Mouse (Mus musculus): ENCODE results near the gene Wrap73. TPM values are rescaled to one million over a fixed set of nuclear protein-coding genes. Genes with fewer than 3 reads are reported as not detected.

Wrap73 gene
- polyA plus RNA-seq, 1 experiment from 2014 or later = 24.1 TPM

GRCm38 (mm10) chr4:154140182-154140212 lies 2.2 kb upstream of the Wrap73 start, which contains the start of gene Trp73:
Gene Trp73 (minus strand): TSS chr4:154140208.
- H3K4me3 ChIP-seq = peak within 1 kb of the TSS; percentile 49
- no peaks in the 10 kb centered on the region for H3K36me3 ChIP-seq
- H3K27me3 ChIP-seq (replicated peaks) = peaks cover 67% of the 10 kb centered on the region
- H3K9me3 ChIP-seq (replicated peaks) = no peaks in the 10 kb centered on the region
- H3K9ac ChIP-seq = peak within 1 kb of the TSS; percentile 38
- H3K4me1 ChIP-seq (replicated peaks) = peaks cover 32% of the 10 kb centered on the region
- ATAC-seq (ENCODE audit: insufficient number of reproducible peaks, low FRiP score) = no peak
- H3K4me2 ChIP-seq = peak within 1 kb of the TSS; percentile 79
- no peak within 1 kb of the TSS for H3K27ac ChIP-seq (ENCODE audit: poor library complexity, severe bottlenecking)
- 0% methylated on average over 4 of the region's 4 CpGs for WGBS

DNA sequence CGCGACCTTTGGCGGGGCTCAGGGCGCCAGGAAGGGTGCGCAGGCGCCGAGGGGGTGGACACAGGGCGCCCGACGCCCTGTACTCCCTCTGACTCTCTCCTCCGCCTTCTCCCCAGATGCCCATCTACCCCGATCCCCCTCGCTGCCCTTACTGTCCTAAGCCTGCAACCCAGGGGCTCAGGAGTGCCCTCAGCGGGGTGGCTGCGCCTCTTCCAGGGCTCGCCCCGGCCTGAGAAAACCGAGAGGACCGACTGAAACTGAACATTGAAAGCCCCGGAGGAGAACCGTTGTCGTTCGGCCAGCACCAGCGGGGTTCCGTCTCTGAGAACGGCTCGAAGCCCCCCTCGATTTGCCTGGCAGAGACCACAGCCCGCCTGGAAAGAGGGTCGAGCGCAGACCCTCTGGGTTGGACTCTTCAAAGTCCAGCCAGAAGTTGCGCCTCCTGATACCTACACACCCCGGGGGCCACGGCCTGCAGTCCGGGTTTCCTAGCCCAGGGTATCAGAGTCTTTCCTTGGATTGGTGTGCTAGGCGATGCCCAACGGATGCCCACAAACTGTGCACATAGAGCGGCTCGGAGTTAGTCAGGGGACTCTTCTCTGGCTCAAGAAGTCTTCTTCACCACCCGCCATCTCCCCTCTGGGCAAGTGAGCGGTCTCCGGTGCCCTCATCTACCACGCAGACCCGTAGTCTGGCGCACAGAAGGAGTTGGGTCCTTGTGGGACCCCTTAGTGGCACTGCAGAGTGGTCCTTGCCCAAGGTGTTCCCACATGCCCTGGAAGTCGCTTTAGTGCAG lies 1.8 kb upstream of the Wrap73 start:
- 2% methylated on average over 46 of the region's 46 CpGs for WGBS
- Histone ChIP-seq H3K4me3 (peak overlapping the region; percentile 49), H3K9ac (peak overlapping the region; percentile 38), H3K27ac (ENCODE audit: poor library complexity, severe bottlenecking) (no peak overlapping the region), H3K4me1 (replicated peaks) (peaks cover 32% of the 10 kb centered on the region), H3K4me2 (peak overlapping the region; percentile 79), H3K36me3 (peaks cover 2% of the 10 kb centered on the region; the same call in 1 of the 2 replicates), H3K27me3 (replicated peaks) (peaks cover 64% of the 10 kb centered on the region), H3K9me3 (replicated peaks) (no peaks in the 10 kb centered on the region)
- no peak for ATAC-seq (ENCODE audit: insufficient number of reproducible peaks, low FRiP score)

GRCm38 (mm10) chr4:154141009-154141867 lies 934 bp upstream of the Wrap73 start:
- Histone ChIP-seq H3K4me2 (peak overlapping the region; percentile 79), H3K4me3 (peak overlapping the region; percentile 49), H3K36me3 (peaks cover 4% of the 10 kb centered on the region; the same call in 1 of the 2 replicates), H3K9me3 (replicated peaks) (no peaks in the 10 kb centered on the region), H3K27me3 (replicated peaks) (peaks cover 55% of the 10 kb centered on the region), H3K4me1 (replicated peaks) (peaks cover 32% of the 10 kb centered on the region), H3K9ac (0 out of 2 replicates have a peak overlapping the region, but pooled peaks have one; percentile 7), H3K27ac (ENCODE audit: poor library complexity, severe bottlenecking) (no peak overlapping the region)
- WGBS = 2% methylated on average over 42 of the region's 42 CpGs
- ATAC-seq (ENCODE audit: insufficient number of reproducible peaks, low FRiP score) = no peak

DNA sequence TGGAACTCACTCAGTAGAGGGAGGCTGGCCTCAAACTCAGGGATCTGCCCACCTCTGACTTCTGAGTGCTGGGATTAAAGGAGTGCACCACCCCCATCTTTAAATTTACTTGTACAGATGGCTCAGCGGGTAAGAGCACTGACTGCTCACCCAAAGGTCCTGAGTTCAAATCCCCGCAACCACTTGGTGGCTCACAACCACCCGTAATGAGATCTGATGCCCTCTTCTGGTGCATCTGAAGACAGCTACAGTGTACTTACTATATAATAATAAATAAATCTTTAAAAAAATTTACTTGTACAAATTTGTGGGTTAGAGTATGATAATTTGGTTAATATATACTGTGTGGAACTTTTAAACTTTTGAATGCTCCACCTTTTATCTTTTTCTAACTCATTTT lies 2.5 kb downstream of the Wrap73 start:
- Histone ChIP-seq H3K9me3 (replicated peaks) (no peaks in the 10 kb centered on the region), H3K36me3 (peaks cover 31% of the 10 kb centered on the region), H3K4me3 (no peak overlapping the region), H3K9ac (no peak overlapping the region), H3K4me2 (no peak overlapping the region), H3K27ac (ENCODE audit: poor library complexity, severe bottlenecking) (no peak overlapping the region), H3K4me1 (replicated peaks) (peaks cover 28% of the 10 kb centered on the region), H3K27me3 (replicated peaks) (peaks cover 21% of the 10 kb centered on the region)
- 77% methylated on average over 3 of the region's 3 CpGs for WGBS
- no peak for ATAC-seq (ENCODE audit: insufficient number of reproducible peaks, low FRiP score)

DNA sequence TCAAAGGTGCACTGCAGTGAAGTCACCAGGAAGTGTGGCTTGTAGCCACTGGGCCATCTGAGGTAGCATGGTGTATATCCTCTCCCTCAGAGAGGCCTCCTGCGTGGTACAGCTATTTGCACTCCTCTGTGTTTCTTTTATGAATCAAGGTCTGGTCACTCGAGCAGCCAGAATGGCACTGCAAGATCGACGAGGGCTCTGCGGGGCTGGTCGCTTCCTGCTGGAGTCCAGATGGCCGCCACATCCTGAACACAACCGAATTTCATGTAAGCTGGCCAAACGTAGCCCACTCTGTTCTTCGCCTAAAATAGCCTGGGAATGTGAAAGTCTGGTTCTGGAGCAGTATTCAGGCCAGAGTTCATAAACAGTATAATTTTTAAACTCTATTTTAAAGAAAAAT lies 4.2 kb downstream of the Wrap73 start:
- no peak overlapping the region for H3K4me2 ChIP-seq
- no peak for ATAC-seq (ENCODE audit: insufficient number of reproducible peaks, low FRiP score)
- WGBS = 79% methylated on average over 10 of the region's 10 CpGs
- H3K4me1 ChIP-seq (replicated peaks) = peaks cover 12% of the 10 kb centered on the region
- no peak overlapping the region for H3K9ac ChIP-seq
- H3K27me3 ChIP-seq (replicated peaks) = peaks cover 4% of the 10 kb centered on the region
- H3K27ac ChIP-seq (ENCODE audit: poor library complexity, severe bottlenecking) = no peak overlapping the region
- no peak overlapping the region for H3K4me3 ChIP-seq
- H3K36me3 ChIP-seq = peaks cover 44% of the 10 kb centered on the region
- H3K9me3 ChIP-seq (replicated peaks) = no peaks in the 10 kb centered on the region

DNA sequence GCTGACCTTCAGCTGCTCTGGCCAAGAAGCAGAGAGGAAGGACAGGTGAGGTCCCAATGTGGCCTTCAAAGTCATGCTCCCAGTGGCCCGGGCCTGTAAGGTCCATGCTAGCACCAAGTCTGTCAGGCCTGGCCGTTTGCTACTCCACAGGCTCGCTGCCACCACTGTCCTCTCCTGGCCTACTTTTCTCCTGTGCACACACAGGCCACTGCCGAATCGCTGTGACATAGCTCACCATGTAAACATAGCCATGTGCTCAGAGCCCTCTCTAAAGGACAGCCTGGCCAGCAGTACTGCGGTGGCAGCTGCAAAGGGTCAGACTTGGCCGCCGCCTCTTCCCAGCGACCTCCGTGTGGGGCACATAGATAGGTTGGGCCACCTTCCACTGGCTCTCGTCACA lies 11.9 kb downstream of the Wrap73 start:
- Histone ChIP-seq H3K36me3 (peaks cover 89% of the 10 kb centered on the region), H3K27me3 (replicated peaks) (no peaks in the 10 kb centered on the region), H3K4me2 (no peak overlapping the region), H3K4me3 (no peak overlapping the region), H3K4me1 (replicated peaks) (peaks cover 4% of the 10 kb centered on the region), H3K9ac (no peak overlapping the region), H3K27ac (ENCODE audit: poor library complexity, severe bottlenecking) (no peak overlapping the region), H3K9me3 (replicated peaks) (no peaks in the 10 kb centered on the region)
- WGBS = 78% methylated on average over 11 of the region's 11 CpGs
- no peak for ATAC-seq (ENCODE audit: insufficient number of reproducible peaks, low FRiP score)

DNA sequence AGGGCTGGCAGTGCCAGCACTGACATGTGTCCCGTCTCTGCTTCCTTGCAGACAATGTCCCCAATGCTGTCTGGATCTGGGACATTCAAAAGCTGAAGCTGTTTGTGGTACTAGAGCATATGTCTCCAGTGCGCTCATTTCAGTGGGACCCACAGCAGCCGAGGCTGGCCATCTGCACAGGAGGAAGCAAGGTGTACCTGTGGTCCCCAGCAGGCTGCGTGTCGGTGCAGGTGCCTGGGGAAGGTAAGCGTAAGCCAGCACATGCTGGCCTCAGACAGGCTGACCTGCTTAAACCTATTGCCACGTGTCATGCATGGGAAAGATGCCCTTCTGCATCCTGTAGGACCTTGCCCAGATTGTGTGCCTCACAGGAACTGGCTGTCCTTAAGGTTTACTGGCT lies 13.9 kb downstream of the Wrap73 start:
- Histone ChIP-seq H3K27me3 (replicated peaks) (no peaks in the 10 kb centered on the region), H3K36me3 (peaks cover 74% of the 10 kb centered on the region), H3K4me2 (no peak overlapping the region), H3K9ac (no peak overlapping the region), H3K27ac (ENCODE audit: poor library complexity, severe bottlenecking) (no peak overlapping the region), H3K4me1 (replicated peaks) (peaks cover 14% of the 10 kb centered on the region), H3K9me3 (replicated peaks) (no peaks in the 10 kb centered on the region), H3K4me3 (no peak overlapping the region)
- no peak for ATAC-seq (ENCODE audit: insufficient number of reproducible peaks, low FRiP score)
- 85% methylated on average over 7 of the region's 7 CpGs for WGBS

GRCm38 (mm10) chr4:154157970-154158662 lies 15.9 kb downstream of the Wrap73 start:
- H3K9me3 ChIP-seq (replicated peaks) = no peaks in the 10 kb centered on the region
- no peak overlapping the region for H3K4me3 ChIP-seq
- 90% methylated on average over 14 of the region's 14 CpGs for WGBS
- no peaks in the 10 kb centered on the region for H3K27me3 ChIP-seq (replicated peaks)
- H3K4me2 ChIP-seq = no peak overlapping the region
- H3K4me1 ChIP-seq (replicated peaks) = peaks cover 21% of the 10 kb centered on the region
- H3K36me3 ChIP-seq = peaks cover 54% of the 10 kb centered on the region
- no peak for ATAC-seq (ENCODE audit: insufficient number of reproducible peaks, low FRiP score)
- no peak overlapping the region for H3K9ac ChIP-seq
- H3K27ac ChIP-seq (ENCODE audit: poor library complexity, severe bottlenecking) = no peak overlapping the region

GRCm38 (mm10) chr4:154159002-154159401 lies 16.8 kb downstream of the Wrap73 start:
- Histone ChIP-seq H3K27me3 (replicated peaks) (no peaks in the 10 kb centered on the region), H3K4me2 (peak overlapping the region; percentile 96), H3K9ac (no peak overlapping the region), H3K9me3 (replicated peaks) (no peaks in the 10 kb centered on the region), H3K4me3 (peak overlapping the region; percentile 93; the same call in 1 of the 2 replicates), H3K36me3 (peaks cover 48% of the 10 kb centered on the region), H3K4me1 (replicated peaks) (peaks cover 21% of the 10 kb centered on the region), H3K27ac (ENCODE audit: poor library complexity, severe bottlenecking) (no peak overlapping the region)
- WGBS = 12% methylated on average over 6 of the region's 6 CpGs
- no peak for ATAC-seq (ENCODE audit: insufficient number of reproducible peaks, low FRiP score)

DNA sequence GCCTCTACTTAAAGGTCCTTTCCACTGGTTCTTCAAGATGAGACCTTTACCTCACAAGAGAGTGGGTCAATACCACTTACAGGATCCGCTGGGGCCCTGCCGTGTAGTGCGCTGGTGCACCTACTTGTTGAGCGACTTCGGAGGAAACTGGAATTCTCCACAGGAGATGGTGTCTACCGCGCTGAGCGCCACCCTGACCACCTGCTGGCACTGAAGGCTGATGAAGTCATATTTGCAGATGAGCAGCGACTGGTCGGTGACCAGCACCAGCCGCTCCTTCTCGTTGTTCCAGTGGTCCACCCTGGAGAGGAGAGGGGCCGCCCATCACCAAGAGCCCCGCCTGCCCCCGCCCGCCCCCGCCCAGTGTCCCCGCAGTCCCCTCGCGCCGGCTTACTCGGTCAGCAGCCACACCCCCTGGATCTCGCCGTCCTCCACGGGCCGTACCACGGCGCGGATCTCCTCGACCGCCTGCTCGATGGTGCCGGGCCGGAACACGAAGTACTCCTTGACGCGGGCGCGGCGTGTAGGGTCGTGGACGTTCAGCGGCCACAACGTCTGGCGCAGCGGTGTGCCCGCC lies 17.9 kb downstream of the Wrap73 start:
- peak; percentile 75 for ATAC-seq (ENCODE audit: insufficient number of reproducible peaks, low FRiP score)
- Histone ChIP-seq H3K9ac (peak overlapping the region; percentile 94), H3K4me2 (peak overlapping the region; percentile 96), H3K27ac (ENCODE audit: poor library complexity, severe bottlenecking) (peak overlapping the region; percentile 83), H3K4me3 (peak overlapping the region; percentile 93), H3K9me3 (replicated peaks) (no peaks in the 10 kb centered on the region), H3K27me3 (replicated peaks) (no peaks in the 10 kb centered on the region), H3K4me1 (replicated peaks) (peaks cover 21% of the 10 kb centered on the region), H3K36me3 (peaks cover 39% of the 10 kb centered on the region)
- WGBS = 2% methylated on average over 45 of the region's 47 CpGs
